Mouse (Mus musculus): ENCODE data around the gene Cdk6.
"Not testable (repeated sequence)": the region's sequence is repeated elsewhere in the genome, so short reads cannot be mapped to it uniquely, and the experiment has no call there.

DNA sequence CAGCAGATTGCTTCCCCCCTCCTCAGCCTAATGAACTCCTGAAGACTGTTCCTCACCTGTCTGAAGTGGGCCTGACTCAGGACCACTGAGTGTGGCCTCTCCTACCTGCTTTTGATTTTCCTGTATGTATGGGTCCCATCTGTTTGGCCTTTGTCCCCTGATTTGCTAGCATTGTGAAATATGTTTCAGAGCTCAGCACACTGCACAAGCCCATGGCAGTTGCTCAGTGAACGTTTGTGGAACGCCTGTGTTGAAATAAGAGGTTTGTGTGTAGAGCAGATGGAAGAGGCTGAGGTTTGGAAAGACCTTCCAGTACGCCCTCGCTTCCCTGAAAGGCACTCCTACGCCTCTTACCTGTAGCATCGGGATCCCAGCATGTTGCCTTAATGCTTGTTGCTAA lies 98.1 kb downstream of the Cdk6 start:
- not testable (repeated sequence) for TF ChIP-seq POLR2A, CTCF (IDR thresholded peaks at IDR 0.05; ENCODE audit: insufficient read depth, low read depth, low read length)

Measured in olfactory bulb, adult 2 months (tissue).